Mouse (Mus musculus) forebrain, embryonic 15.5 days (tissue): ENCODE measurements around the gene Csrnp2. TPM values are rescaled to one million over a fixed set of nuclear protein-coding genes. Genes with fewer than 3 reads are reported as not detected.

ENCODE experiments used
- ATAC-seq: fragments of 200-750 bp; cut with Nextera tagmentation; replicated peaks from 2 replicates; pipeline ENCODE4 v1.8.0; 2017; ENCODE audit warnings: mild to moderate bottlenecking, moderate TSS enrichment, moderate library complexity
- H3K27ac ChIP-seq: fragments of 300-500 bp; sonication (generic); replicated peaks from 2 replicates; pipeline ENCODE4 v1.5.1; 2015; ENCODE audit warnings: mild to moderate bottlenecking, inconsistent platforms
- H3K27me3 ChIP-seq: fragments of 300-500 bp; sonication (generic); 2 replicates; pipeline ENCODE4 v1.6.1; 2015; ENCODE audit warnings: inconsistent platforms
- H3K36me3 ChIP-seq: fragments of 300-500 bp; sonication (generic); 2 replicates; pipeline ENCODE4 v1.6.1; 2015; ENCODE audit warnings: mild to moderate bottlenecking, inconsistent platforms
- H3K4me1 ChIP-seq: fragments of 300-500 bp; sonication (generic); 2 replicates; pipeline ENCODE4 v1.6.1; 2015; ENCODE audit warnings: inconsistent platforms
- H3K4me2 ChIP-seq: fragments of 300-500 bp; sonication (generic); replicated peaks from 2 replicates; pipeline ENCODE4 v1.6.1; 2015; ENCODE audit warnings: mild to moderate bottlenecking, inconsistent platforms
- H3K4me3 ChIP-seq: fragments of 300-500 bp; sonication (generic); 2 replicates; pipeline ENCODE4 v1.5.1; 2015; ENCODE audit warnings: mild to moderate bottlenecking, inconsistent platforms
- H3K9ac ChIP-seq: fragments of 300-500 bp; sonication (generic); replicated peaks from 2 replicates; pipeline ENCODE4 v1.6.1; 2015; ENCODE audit warnings: mild to moderate bottlenecking, inconsistent platforms
- H3K9me3 ChIP-seq: fragments of 300-500 bp; sonication (generic); 2 replicates; pipeline ENCODE4 v1.6.1; 2016; ENCODE audit warnings: inconsistent platforms
- WGBS: fragments of 180-500 bp; shearing (Covaris S2); methylation state at CpG from one replicate; pipeline ENCODE4 v1.1.7; 2015; ENCODE audit warnings: mixed read lengths; 5-methylcytosine and 5-hydroxymethylcytosine counted together
- polyA plus RNA-seq: library from polyadenylated mRNA; unstranded; fragments of >200 nt; fragmentation: Nextera tagmentation; extraction: Ambion mirVana; gene quantifications from 2 replicates; pipeline ENCODE4 v1.2.1, GENCODE M21; 2015

Gene Csrnp2
- polyA plus RNA-seq, 1 experiment from 2014 or later: 55.6 TPM

DNA sequence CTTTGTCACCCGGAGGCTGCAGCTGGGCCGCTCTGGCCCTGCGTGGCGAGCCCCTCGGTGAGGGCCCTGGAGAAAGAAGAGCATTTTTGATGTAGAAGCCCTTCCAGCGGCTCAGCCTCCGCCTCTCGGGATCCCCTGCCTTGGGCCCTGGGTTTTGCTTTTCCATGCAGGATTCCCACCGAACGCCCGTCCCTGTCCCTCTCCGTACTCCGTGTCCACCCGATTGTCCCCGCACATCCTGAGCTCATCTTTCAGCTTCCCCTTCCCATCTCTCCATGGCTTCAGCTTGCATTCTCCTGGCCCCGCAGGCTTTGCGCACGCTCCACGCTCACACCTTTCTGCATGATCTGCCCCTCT, 26.1 kb downstream of the Csrnp2 start:
- WGBS: 1% methylated on average over 19 of the region's 19 CpGs
- H3K36me3 ChIP-seq: peaks cover 26% of the 10 kb centered on the region
- H3K27me3 ChIP-seq: no peaks in the 10 kb centered on the region
- peak overlapping the region; percentile 85 for H3K4me3 ChIP-seq
- ATAC-seq: no peak; the same call in 1 of the 2 replicates
- H3K9me3 ChIP-seq: no peaks in the 10 kb centered on the region
- peak overlapping the region; percentile 87 for H3K9ac ChIP-seq
- peak overlapping the region; percentile 84 for H3K4me2 ChIP-seq
- peak overlapping the region; percentile 88 for H3K27ac ChIP-seq
- H3K4me1 ChIP-seq: peaks cover 34% of the 10 kb centered on the region

DNA sequence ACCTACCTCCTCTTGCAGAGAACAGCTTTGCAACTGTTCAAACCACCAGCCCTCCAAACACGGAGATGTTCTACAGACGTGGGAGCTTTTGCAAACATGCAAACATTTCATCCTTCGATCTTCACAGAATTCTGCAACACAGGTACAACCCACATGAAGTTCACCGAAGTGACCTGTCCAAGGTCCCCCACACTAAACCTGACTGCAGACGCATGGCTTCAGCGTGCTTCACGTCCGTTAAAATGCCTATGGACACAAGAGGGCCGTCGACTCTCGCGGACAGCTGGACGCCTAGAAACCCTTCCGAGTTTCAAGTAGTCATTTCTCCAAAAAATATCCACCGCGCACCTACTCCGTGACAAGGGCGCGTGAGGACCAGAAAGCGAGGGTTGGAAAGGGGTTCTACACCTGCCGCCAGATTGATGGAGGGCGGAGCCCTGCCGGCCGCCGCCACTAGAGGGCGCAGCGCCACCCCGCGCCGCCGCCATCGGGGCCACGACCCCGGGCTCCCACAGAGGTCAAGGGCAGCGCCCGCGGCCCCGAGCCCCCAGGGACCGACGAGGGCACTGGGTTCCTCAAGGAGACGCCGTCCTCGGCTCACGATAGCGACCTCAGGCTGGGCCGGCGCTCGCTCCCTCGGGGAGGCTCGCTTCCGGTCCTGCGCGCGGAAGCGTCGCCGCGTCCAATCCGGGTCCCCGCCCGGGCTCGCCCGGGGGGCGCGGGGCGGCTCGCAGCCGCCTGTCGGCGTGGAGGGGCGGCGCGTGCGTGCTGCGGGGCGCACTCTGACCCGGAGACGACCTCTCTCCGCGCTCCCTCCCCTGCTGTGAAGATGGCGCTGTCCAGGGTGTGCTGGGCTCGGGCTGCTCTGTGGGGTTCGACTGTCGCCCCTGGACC, 26.7 kb downstream of the Csrnp2 start, which contains the start of gene Letmd1:
TSS of gene Letmd1 (plus strand) at position 729 of the 894 bp plus-strand sequence.
- Histone ChIP-seq H3K4me3 (peak within 1 kb of the TSS; percentile 85), H3K9ac (peak within 1 kb of the TSS; percentile 87), H3K4me1 (peaks cover 34% of the 10 kb centered on the region), H3K36me3 (peaks cover 20% of the 10 kb centered on the region), H3K27me3 (no peaks in the 10 kb centered on the region), H3K4me2 (peak within 1 kb of the TSS; percentile 84), H3K9me3 (no peaks in the 10 kb centered on the region), H3K27ac (peak within 1 kb of the TSS; percentile 88)
- peak; percentile 94 for ATAC-seq
- WGBS: 1% methylated on average over 58 of the region's 84 CpGs

DNA sequence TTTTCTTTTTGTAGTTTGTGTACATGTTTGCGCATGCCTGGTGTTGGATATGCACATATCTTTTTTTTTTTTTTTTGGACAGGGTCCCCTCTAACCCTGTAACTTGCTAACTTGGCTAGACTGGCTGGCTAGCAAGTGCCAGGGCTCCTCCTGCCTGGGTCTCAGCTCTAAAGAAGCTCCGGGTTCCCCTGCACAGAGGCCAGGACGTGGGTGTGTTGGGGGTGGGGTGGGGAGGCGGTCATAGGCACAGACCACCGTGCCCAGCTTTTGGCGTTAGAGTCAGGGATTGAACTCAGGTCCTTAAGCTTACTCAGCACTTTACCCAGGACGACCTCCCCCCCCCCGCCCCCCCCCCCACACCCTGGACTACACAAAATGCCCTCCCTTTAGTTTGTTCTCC, 27.6 kb downstream of the Csrnp2 start:
- Histone ChIP-seq H3K4me1 (peaks cover 34% of the 10 kb centered on the region), H3K27ac (no peak overlapping the region), H3K27me3 (no peaks in the 10 kb centered on the region), H3K9ac (0 out of 2 replicates have a peak overlapping the region, but pooled peaks have one; percentile 18), H3K36me3 (peaks cover 16% of the 10 kb centered on the region), H3K9me3 (no peaks in the 10 kb centered on the region), H3K4me3 (peak overlapping the region; percentile 85; the same call in 1 of the 2 replicates), H3K4me2 (peak overlapping the region; percentile 84)
- ATAC-seq: no peak
- WGBS: 30% methylated on average over 8 of the region's 8 CpGs

DNA sequence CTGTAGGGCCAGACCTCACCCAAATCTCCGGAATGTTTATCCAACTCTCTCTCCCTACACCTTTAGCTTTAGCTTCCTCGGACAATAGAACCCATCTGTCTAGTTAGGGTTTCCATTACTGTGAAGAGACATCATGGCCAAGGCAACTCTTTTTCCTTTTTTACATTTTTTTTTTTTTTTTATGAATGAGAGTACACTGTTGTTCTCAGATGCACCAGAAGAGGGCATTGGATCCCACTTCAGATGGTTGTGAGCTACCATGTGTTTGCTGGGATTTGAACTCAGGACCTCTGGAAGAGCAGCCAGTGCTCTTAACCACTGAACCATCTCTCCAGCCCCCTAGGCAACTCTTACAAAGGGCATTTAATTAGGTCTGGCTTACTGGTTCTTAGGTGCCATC, 29.9 kb downstream of the Csrnp2 start:
- H3K4me3 ChIP-seq: no peak overlapping the region
- H3K4me1 ChIP-seq: peaks cover 31% of the 10 kb centered on the region
- no peak overlapping the region for H3K9ac ChIP-seq
- 95% methylated on average over 2 of the region's 2 CpGs for WGBS
- H3K27ac ChIP-seq: no peak overlapping the region
- H3K9me3 ChIP-seq: no peaks in the 10 kb centered on the region
- no peaks in the 10 kb centered on the region for H3K36me3 ChIP-seq
- no peak for ATAC-seq
- no peak overlapping the region for H3K4me2 ChIP-seq
- H3K27me3 ChIP-seq: no peaks in the 10 kb centered on the region

DNA sequence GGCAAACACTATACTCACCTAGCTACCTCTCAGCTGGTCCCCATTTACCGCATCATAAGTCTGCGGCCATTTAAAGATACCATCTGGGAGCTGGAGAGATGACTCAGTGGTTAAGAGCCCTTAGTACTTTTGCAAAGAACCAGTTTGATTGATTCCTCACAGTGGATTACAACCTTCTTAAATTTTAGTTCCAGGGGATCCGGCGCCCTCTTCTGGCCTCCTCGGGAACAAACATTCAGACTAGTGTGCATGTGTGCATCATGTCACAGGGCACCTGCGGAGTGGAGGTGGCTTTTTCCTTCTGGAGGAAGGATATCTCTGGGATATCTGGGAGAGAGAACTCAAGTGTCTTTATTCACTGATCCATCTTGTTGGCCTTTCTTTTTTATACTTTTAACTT, 31.6 kb downstream of the Csrnp2 start:
- Histone ChIP-seq H3K9me3 (no peaks in the 10 kb centered on the region), H3K27me3 (no peaks in the 10 kb centered on the region), H3K4me3 (no peak overlapping the region), H3K36me3 (no peaks in the 10 kb centered on the region), H3K4me2 (no peak overlapping the region), H3K4me1 (peaks cover 20% of the 10 kb centered on the region), H3K9ac (no peak overlapping the region), H3K27ac (no peak overlapping the region)
- WGBS: 28% methylated on average over 6 of the region's 6 CpGs
- ATAC-seq: no peak

DNA sequence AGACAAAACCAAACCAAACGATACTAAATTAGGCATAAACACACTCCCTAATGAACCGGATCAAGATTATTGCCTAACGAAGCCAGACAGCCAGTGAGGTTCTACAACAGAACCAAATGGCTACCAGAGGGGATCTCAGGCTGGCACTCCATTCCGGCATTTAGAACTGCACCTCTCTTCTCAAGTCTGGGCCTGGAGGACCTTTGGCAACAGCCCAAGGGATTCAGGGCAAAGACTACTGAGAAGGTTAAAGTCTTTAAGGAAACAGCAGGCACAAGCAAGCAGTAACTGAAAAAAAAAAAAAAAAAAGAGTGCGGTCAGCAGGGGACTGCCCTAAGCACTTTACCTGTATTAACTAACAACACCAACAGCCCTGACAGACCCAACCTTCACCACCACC, 33.2 kb downstream of the Csrnp2 start:
- 44% methylated on average over 5 of the region's 5 CpGs for WGBS
- Histone ChIP-seq H3K9ac (no peak overlapping the region), H3K27me3 (no peaks in the 10 kb centered on the region), H3K4me3 (no peak overlapping the region), H3K27ac (no peak overlapping the region), H3K4me2 (no peak overlapping the region), H3K36me3 (no peaks in the 10 kb centered on the region), H3K9me3 (no peaks in the 10 kb centered on the region), H3K4me1 (peaks cover 7% of the 10 kb centered on the region)
- ATAC-seq: no peak

DNA sequence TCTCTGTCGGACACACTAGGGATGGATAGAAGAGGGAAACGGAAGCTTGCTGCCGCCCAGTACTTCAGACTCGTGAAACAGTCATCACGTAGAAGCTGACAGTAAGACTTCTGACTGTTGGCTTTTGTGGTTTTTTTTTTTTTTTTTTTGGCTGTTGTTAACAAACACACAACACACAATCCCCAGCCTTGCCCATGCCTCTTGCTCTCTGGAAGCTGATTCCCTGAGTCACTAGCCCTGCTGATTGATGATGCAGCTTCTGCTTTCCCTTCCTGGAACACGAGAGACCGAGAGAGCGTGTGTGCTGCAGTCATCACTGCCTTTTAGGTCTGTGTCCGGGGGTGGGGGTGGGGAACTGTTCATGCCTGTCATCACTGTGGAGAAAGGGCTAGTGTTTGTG, 33.6 kb downstream of the Csrnp2 start:
- Histone ChIP-seq H3K27ac (no peak overlapping the region), H3K4me3 (no peak overlapping the region), H3K36me3 (no peaks in the 10 kb centered on the region), H3K27me3 (no peaks in the 10 kb centered on the region), H3K4me1 (peaks cover 5% of the 10 kb centered on the region; the same call in 1 of the 2 replicates), H3K9me3 (no peaks in the 10 kb centered on the region), H3K9ac (no peak overlapping the region), H3K4me2 (no peak overlapping the region)
- WGBS: 71% methylated on average over 9 of the region's 9 CpGs
- no peak for ATAC-seq

DNA sequence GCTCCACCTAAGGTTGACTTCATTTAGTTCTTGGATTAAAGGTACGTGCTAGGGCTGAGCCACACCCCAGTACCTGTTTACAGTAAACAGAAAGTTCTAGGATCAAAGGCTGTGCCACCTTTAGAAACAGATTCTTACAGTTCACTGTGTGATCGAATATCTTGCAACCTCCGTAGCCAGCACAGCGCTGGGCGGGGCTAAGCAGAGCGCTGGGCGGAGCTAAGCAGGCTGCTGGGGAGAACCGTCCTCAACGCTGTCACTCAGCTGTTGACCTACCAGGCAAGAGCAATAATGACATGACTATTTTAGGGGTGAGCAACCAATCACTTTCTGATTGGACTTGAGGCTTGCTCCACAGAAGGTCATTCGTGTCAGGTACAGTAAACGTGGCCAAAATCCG, 34.3 kb downstream of the Csrnp2 start:
- no peaks in the 10 kb centered on the region for H3K36me3 ChIP-seq
- 14% methylated on average over 12 of the region's 12 CpGs for WGBS
- H3K27ac ChIP-seq: no peak overlapping the region
- no peak overlapping the region for H3K9ac ChIP-seq
- no peaks in the 10 kb centered on the region for H3K9me3 ChIP-seq
- H3K27me3 ChIP-seq: no peaks in the 10 kb centered on the region
- no peak overlapping the region for H3K4me3 ChIP-seq
- no peak for ATAC-seq
- H3K4me2 ChIP-seq: no peak overlapping the region
- H3K4me1 ChIP-seq: 0 out of 2 replicates have a peak, but pooled peaks cover 2% of the 10 kb centered on the region

DNA sequence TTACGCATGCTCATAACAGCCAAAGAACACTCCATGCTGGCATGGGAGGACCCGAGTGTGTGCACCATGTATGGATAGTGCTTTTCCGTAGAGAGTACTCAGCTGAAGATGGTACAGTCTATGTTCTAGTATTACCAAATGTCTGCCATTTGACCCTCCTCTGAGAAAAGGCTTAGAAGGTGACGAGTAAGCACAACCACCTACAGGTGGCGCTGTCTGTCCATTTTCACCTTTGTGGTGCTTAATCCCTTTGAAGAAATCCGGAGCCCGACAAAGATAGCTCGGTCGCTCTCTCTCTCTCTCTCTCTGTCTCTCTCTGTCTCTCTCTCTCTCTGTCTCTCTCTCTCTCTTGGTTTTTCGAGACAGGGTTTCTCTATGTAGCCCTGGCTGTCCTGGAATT, 37.2 kb downstream of the Csrnp2 start:
- no peaks in the 10 kb centered on the region for H3K27me3 ChIP-seq
- no peak overlapping the region for H3K4me3 ChIP-seq
- no peak overlapping the region for H3K27ac ChIP-seq
- 42% methylated on average over 10 of the region's 10 CpGs for WGBS
- H3K4me2 ChIP-seq: no peak overlapping the region
- ATAC-seq: no peak
- H3K9ac ChIP-seq: no peak overlapping the region
- no peaks in the 10 kb centered on the region for H3K36me3 ChIP-seq
- no peaks in the 10 kb centered on the region for H3K9me3 ChIP-seq
- H3K4me1 ChIP-seq: 0 out of 2 replicates have a peak, but pooled peaks cover 2% of the 10 kb centered on the region

DNA sequence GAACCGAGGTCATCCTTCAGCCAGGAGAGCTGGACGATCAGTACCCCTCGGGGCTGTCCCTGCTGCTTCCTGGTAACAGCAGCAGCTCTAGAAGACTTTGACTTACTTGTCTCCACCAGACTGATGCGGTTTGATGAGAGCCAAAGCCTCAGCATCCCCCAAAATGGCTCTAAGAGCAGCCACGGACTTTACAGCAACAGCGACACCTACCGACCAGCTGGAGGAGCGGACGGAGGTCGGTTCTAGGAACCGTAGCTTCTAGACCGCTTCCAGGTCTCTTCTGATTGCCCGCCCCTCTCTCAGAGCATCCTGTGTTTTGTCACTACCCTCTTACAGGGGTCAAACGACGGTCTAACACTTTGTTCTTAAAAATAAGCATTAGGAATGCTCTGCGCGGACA, 37.9 kb downstream of the Csrnp2 start:
- WGBS: 7% methylated on average over 17 of the region's 17 CpGs
- ATAC-seq: peak; percentile 53; the same call in 1 of the 2 replicates
- no peak overlapping the region for H3K4me3 ChIP-seq

DNA sequence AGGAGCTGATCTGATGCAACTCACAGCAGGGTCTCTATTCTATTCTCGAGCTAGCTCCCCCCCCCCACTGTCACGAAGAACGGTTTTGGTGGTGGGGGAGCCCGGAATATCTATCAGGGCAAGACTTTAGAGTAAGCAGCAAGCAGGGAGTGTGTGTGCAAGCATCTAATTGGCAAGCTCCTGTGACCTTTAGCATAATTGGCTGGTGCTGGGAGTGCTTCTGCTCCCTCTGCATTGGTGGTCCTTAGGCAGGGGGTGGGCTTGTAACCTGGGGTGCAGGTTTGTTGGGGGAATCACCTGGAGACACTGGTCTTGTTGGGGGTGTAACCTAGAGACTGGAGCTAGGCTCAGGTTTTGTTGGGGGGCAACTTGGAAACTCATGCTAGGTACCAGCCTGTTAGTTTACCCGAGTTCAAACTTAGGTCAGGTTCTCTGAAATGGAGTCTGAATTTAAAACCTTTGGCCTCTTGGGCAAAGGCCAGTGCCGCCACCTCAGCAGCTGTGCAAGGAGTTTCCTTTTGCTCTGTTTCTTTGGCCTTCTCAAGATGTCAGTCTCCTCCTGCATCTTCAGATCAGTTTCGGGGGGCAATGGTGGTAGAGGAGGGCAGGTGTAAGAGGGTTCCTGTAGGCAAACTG, 38.8 kb downstream of the Csrnp2 start:
- Histone ChIP-seq H3K4me2 (no peak overlapping the region), H3K27ac (no peak overlapping the region), H3K27me3 (no peaks in the 10 kb centered on the region), H3K36me3 (no peaks in the 10 kb centered on the region), H3K4me3 (no peak overlapping the region), H3K4me1 (0 out of 2 replicates have a peak, but pooled peaks cover 2% of the 10 kb centered on the region), H3K9me3 (no peaks in the 10 kb centered on the region), H3K9ac (no peak overlapping the region)
- ATAC-seq: no peak
- 62% methylated on average over 7 of the region's 7 CpGs for WGBS

More for the DNA sequence above, 37.9 kb downstream of the Csrnp2 start:
- H3K9me3 ChIP-seq: no peaks in the 10 kb centered on the region
- H3K36me3 ChIP-seq: no peaks in the 10 kb centered on the region
- H3K27ac ChIP-seq: no peak overlapping the region
- 0 out of 2 replicates have a peak, but pooled peaks cover 2% of the 10 kb centered on the region for H3K4me1 ChIP-seq
- H3K4me2 ChIP-seq: no peak overlapping the region
- H3K27me3 ChIP-seq: no peaks in the 10 kb centered on the region
- no peak overlapping the region for H3K9ac ChIP-seq

DNA sequence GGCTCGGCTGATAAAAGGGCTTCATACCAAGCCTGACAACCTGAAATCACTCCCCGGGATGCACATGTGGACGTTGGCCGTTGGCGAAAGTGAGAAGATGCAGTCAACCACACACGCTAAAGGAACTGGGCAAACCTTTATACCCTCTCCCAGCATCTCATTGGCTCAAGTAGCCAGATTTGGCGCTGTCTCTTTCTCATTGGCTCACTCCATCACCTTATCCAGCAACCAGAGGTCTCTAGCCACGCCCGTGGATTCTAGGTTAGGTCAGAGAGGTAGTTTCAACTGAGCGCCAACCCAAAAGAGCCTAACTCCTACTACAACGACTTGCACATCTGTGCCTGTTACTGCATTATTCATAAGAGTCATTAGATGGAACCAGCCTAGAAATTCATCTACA, 42.8 kb downstream of the Csrnp2 start:
- ATAC-seq: no peak

More for the DNA sequence above, 42.8 kb downstream of the Csrnp2 start:
- Histone ChIP-seq H3K4me2 (no peak overlapping the region), H3K4me1 (0 out of 2 replicates have a peak, but pooled peaks cover 8% of the 10 kb centered on the region), H3K9ac (no peak overlapping the region), H3K27me3 (no peaks in the 10 kb centered on the region), H3K4me3 (no peak overlapping the region), H3K36me3 (no peaks in the 10 kb centered on the region), H3K27ac (no peak overlapping the region), H3K9me3 (no peaks in the 10 kb centered on the region)
- 80% methylated on average over 11 of the region's 11 CpGs for WGBS
